Mouse (Mus musculus) fibroblast of lung, adult 2 months (primary cell): Measurements from ENCODE around the gene Atf7.

Experiments used
- DNase-seq: peaks from one replicate; pipeline ENCODE4 v3.0.0-alpha.2; 2011; ENCODE audit warnings: low read depth

Gene Atf7

GRCm38 (mm10) chr15:102546677-102547427 lies 78.4 kb downstream of the Atf7 start:
- DNase-seq = no peak

GRCm38 (mm10) chr15:102546246-102546645 lies 79.0 kb downstream of the Atf7 start:
- DNase-seq = no peak

- no peak for DNase-seq
These were observed 80.5 kb downstream of the Atf7 start for GRCm38 (mm10) chr15:102544801-102545200.

DNA sequence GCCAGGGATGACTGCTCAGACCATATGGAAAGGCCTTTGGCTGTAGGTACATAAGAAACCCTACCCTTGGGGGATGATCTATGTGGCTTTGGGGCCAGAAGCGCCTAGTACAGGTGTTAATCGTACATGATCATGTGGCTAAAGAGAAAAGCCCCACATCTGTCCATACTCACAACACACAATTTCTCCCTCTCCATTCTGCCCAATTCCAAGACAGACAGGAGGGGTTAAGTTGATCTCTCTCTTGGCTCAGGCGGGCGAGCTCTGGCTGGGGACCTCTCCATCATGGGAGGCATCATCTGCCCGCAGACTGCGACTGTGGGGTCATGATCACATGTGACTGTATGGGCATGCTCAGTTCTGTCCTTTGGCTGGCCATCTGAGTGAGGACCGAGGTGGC lies 91.3 kb downstream of the Atf7 start:
- no peak for DNase-seq

DNA sequence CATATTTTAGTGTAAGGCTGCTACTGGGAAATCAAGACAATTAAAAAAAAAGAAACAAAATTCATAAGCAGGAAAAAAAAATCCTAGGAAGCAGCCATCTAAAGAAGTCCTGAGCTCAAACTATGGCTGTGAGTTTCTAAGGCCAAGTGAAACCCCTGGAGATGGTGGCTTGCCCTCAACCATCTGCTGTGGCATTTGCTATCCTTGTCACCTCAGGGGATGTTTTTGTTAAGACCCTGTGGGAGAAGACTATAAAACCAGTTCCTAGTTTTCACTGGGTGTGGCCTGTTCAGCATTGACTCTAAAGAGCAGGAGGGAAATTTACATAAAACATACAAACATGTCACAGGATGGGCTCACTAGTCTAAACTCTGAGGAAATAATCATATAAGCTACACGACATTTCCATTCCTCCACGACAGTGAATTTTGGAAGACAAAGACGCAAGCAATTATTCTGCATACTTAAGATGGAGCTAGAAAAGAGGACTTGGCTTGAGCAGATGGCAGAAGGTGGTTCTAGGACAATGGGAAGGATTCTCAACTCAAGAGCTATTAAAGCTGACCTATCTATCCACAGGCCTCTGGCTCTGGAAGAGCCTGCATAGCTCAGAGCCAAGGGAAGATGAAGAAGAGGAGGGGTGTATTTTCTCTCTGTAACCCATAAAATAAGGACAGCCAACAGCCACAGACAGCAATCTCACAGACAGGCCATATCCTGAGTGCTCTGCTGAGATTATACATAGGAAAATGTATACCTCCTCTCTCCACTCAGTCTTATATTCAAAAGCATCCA lies 93.0 kb downstream of the Atf7 start:
- DNase-seq = no peak

- DNase-seq = no peak
These were observed 93.7 kb downstream of the Atf7 start for GRCm38 (mm10) chr15:102531586-102531985.

GRCm38 (mm10) chr15:102530566-102530965 lies 94.7 kb downstream of the Atf7 start:
- DNase-seq = no peak

GRCm38 (mm10) chr15:102528396-102528795 lies 96.9 kb downstream of the Atf7 start:
- no peak for DNase-seq

- no peak for DNase-seq
These were observed 97.3 kb downstream of the Atf7 start for GRCm38 (mm10) chr15:102527936-102528335.

DNA sequence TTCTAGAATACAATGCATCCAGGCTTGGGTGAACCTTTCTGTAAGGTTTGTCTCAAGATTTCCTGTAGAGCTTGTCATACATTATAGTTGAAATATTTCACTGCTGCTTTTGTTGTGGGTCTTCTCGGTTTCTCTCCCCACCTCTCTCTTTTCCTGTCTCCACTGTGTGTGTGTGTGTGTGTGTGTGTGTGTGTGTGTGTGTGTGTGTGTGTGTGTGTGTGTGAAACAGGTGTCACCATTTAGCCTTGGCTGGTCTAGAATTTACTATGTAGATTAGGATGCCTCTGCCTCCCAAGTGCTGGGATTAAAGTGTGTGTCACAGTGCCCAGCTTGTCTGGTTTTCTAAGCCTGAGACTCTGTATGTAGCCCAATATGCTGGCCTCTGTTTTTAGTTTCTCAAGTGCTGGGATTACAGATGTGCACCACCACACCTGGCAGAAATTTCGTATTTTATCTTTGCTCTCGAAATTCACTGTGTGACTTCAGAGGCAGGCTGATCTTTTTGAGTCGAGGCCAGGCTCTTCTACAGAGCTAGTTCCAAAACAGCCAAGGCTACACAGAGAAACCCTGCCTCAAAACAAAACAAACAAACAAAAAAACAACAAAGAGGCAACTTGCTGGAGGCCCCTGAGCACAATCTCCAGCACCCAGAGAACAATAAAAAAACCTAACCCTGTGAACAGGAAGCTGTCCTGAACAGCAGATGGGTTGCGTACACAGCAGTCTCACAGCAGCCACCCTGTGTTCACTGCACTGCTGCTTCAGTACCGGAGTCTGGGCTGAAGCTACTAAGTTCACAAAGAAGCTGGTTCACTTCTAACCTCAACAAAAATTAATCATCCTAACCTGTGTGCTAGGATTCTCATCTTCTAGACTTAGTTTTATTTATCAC lies 98.9 kb downstream of the Atf7 start:
- DNase-seq = no peak

DNA sequence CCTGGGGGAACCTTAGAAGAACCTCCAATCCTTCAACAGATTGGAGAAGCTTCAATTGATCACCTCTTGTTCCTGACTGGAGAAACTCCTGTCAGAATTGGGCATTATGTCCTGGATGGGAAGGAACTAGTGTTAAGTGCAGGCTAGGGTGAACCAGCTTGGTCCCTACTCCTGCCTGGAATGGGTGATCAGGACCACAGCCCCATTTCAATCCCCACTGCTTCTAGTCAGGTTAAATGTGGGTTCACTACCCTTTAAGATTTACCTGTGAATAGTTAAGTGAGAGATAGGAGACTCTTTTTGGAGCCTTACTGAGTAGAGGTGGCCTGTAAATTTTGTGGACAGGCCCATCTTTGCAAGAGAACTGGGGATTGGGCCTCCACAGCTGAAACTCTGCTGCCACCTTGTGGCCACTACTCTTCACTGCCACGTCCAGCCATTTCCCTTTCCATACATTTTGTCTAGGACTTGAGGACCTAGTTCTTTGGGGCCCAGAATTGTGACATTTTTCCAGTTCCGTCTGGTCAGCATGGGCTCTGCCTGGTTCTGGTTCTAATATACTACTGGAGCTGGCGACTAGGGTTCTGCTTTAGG lies 100.3 kb downstream of the Atf7 start, which contains the start of gene Npff:
TSS of gene Npff (minus strand) at position 51 of the 594 bp plus-strand sequence.
- no peak for DNase-seq

DNA sequence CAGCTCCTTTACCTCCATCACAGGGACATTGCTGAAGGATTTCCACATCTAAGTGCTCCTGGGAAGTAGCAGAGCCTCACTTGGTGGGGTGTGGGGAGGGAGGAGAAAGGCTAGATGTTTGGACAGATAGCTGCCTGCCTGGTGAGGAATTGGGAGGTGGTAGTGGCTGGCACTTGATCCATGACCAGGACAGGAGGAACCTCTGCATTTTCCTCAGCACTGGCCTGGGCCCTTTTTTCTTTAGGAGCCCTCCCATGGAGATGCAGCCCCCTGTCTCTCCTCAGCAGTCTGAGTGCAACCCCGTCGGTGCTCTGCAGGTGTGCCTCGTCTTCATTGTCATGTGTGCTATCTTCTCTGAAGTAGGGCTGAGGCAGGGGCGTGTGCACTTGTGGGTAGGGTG lies 103.8 kb downstream of the Atf7 start:
- no peak for DNase-seq

DNA sequence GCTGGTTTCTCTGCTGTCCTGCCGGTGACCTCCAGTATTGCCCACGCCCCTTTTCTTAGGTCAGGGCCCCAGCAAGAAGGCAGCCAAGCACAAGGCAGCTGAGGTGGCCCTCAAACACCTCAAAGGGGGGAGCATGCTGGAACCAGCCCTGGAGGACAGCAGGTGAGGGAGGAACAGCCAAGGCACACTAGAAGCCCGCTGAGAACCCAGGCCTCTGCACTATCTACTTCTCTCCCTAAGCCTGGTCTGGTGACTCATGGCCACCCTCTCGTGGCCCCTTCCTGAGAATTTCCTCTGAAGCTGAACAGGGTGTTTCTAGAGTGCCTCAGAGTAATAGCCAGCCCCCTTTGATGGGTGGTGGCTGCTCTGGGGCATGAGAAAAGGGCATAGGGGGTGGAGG lies 104.8 kb downstream of the Atf7 start:
- DNase-seq = no peak

DNA sequence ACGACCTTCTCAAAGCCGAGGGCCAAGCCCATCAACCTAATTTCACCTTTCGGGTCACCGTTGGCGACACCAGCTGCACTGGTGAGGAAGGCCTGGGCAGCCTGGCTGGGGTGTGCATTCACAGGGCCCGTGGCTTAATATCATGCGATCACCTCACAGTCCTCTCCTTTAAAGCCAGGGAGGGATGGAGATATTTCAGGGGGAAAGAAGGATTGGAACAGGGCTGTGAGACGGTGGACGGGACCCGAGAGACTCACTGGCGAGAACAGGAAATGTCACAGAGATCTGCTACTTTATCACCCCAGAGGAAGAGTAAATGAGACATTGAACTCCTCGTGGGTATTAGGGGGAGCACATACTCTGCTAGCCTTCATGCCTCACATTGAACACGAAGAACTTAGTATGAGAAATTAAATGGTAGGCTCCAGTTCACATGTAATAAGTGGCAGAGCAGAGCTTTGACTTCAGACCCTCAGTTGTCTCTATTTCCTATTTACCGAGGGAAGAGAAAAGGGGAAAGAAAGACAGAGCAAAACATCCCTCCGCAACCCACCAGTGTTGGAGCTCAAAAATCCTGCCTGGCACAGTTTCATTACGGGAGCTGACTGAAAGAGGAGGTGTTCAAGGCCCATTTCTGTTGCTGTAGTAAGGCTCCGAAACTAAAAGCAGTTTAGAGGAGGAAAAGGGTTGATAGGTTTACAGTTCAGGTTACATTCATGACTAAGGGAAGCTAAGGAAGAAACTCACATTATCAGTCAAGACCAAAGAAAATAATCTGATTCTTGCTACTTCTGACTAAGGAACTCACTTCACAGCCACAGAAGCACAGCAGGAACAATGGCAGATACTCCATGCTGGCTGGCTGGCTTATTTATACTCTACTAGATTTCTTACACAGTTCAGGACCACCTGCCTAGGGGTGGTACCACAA lies 105.8 kb downstream of the Atf7 start:
- DNase-seq = no peak

- no peak for DNase-seq
These were observed 106.4 kb downstream of the Atf7 start for GRCm38 (mm10) chr15:102518859-102519201.

DNA sequence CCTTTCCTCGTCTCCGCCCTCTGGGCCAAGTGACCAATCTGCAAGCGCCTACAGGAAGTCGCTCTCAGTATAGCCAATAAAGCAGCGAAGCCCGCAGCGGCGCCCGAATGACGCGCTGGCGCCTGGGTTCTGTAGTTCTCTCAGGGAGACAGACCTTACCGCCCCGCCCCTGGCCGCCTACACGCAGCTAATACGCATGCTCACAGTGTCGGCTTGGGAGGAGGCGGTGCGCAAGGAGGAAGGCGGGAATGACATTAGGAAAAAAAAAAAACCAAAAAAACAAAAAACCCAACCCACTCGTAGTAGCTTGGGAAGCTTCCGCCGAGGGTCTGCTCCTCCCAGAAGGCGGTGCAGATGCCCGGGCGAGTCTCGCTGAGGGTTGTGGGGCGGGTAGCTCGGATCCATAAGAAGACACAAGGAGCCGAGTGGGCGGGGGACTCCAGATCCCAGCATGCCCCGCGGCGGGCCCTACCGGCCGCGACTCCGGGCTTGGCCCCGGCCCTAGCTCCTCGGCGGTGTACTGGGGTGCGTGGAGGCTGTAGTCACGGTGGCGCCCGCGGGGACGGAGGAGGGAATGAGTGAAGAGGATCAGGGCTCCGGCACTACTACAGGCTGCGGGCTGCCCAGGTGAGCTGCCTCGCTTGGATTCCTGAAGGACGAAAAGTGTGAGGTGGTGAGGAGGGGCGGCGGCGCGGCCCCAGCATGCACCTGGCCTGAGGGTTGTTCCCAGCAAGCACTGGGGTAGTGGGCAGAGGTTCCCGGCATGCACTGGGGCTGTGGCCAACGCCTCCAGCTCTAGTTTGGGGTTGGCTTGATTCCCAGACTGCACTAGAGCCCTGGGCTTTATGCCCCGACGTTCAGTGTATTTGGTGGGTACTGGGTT lies 107.0 kb downstream of the Atf7 start, which contains the start of gene Tarbp2:
TSS of gene Tarbp2 (plus strand) at position 217 of the 883 bp plus-strand sequence.
- DNase-seq = peak; percentile 100

GRCm38 (mm10) chr15:102517631-102517975 lies 107.7 kb downstream of the Atf7 start:
- DNase-seq = no peak

DNA sequence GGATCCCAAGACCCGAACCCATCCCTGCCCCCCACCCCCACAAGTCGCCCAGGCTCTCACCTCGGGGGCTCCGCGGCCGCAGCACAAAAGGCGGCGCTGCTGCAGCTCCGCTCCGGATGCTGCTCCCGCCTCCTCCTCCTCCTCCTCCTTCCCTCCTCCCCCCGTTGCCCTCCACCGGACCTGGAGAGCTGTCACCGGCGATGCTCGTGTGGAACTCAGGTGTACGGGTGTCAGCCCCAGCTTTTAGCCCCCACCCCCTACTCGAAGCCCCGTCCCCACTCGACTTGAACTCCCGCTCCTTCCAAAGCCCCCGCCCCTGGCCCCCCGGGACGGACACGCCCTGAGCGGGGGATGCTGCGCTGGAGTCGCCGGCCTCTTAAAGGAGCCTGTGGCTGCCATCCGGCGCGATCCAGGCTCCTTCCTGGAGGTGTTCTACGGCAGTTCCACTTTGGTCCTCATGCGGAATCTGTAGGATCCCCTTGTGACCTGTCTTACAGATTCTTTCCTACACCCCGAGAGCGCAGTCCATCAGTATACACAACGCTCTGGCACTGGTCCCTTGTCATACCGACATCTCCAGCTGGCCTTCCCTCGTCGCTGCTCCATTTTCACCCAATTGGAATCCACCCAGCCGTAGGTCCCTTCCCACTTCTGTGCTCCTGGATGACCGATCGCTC lies 108.4 kb downstream of the Atf7 start, which contains the start of gene Map3k12:
TSS of gene Map3k12 (minus strand) at position 337 of the 677 bp plus-strand sequence.
- peak; percentile 33 for DNase-seq

- no peak for DNase-seq
These were observed 109.0 kb downstream of the Atf7 start for GRCm38 (mm10) chr15:102516293-102516692.
